Mouse (Mus musculus) stomach, postnatal 0 days (tissue): ENCODE data around the gene Ube2g2. TPM values are rescaled to one million over a fixed set of nuclear protein-coding genes. Genes with fewer than 3 reads are reported as not detected.

Source experiments
- ATAC-seq: fragments of 200-750 bp; cut with Nextera tagmentation; 2 replicates; pipeline ENCODE4 v1.8.0; 2017; ENCODE audit not compliant: low FRiP score, low TSS enrichment
- DNase-seq: peaks from one replicate; pipeline ENCODE4 v3.0.0-alpha.2; 2016; ENCODE audit warnings: low spot score
- H3K27ac ChIP-seq: fragments of 300-500 bp; sonication (generic); replicated peaks from 2 replicates; pipeline ENCODE4 v1.5.1; 2014; ENCODE audit warnings: mild to moderate bottlenecking, control low read depth
- H3K27me3 ChIP-seq: fragments of 300-500 bp; sonication (generic); 2 replicates; pipeline ENCODE4 v1.6.1; 2014; ENCODE audit warnings: low read length; ENCODE audit not compliant: control insufficient read depth, insufficient read depth
- H3K36me3 ChIP-seq: fragments of 300-500 bp; sonication (generic); 2 replicates; pipeline ENCODE4 v1.6.1; 2014; ENCODE audit warnings: low read length, mixed read lengths; ENCODE audit not compliant: control insufficient read depth, insufficient read depth
- H3K4me1 ChIP-seq: fragments of 300-500 bp; sonication (generic); replicated peaks from 2 replicates; pipeline ENCODE4 v1.6.1; 2014; ENCODE audit warnings: antibody characterized with exemption; ENCODE audit not compliant: control insufficient read depth, insufficient read depth
- H3K4me2 ChIP-seq: fragments of 300-500 bp; sonication (generic); replicated peaks from 2 replicates; pipeline ENCODE4 v1.6.1; 2014; ENCODE audit warnings: low read depth, mild to moderate bottlenecking, control low read depth, moderate library complexity
- H3K4me3 ChIP-seq: fragments of 300-500 bp; sonication (generic); 2 replicates; pipeline ENCODE4 v1.5.1; 2014; ENCODE audit warnings: low read depth, low read length, control low read depth
- H3K9ac ChIP-seq: fragments of 300-500 bp; sonication (generic); 2 replicates; pipeline ENCODE4 v1.6.1; 2014; ENCODE audit warnings: mild to moderate bottlenecking, low read length, control low read depth, mixed read lengths
- H3K9me3 ChIP-seq: fragments of 300-500 bp; sonication (generic); 2 replicates; pipeline ENCODE4 v1.6.1; 2016; ENCODE audit warnings: low read length; ENCODE audit not compliant: control insufficient read depth
- CTCF ChIP-seq: IDR thresholded peaks from 2 replicates; pipeline ENCODE4 v1.5.1; 2016; ENCODE audit warnings: antibody characterized with exemption, low read depth, mild to moderate bottlenecking, moderate library complexity
- EP300 ChIP-seq: optimal IDR thresholded peaks from 2 replicates; pipeline ENCODE3; 2016; ENCODE audit warnings: antibody characterized with exemption
- WGBS: fragments of 180-500 bp; shearing (Covaris S2); extraction: QIAGEN DNeasy Blood & Tissue Kit; methylation state at CpG from one replicate; pipeline ENCODE4 v1.1.7; 2014; 5-methylcytosine and 5-hydroxymethylcytosine counted together
- polyA plus RNA-seq: library from polyadenylated mRNA; unstranded; fragments of >200 nt; fragmentation: Nextera tagmentation; extraction: Ambion mirVana; gene quantifications from 2 replicates; pipeline ENCODE4 v1.2.1, GENCODE M21; 2015

The Ube2g2 gene
- polyA plus RNA-seq, 1 experiment from 2014 or later: 54.5 TPM

GRCm38 (mm10) chr10:77638956-77639355, 16.9 kb downstream of the Ube2g2 start:
- Histone ChIP-seq H3K9me3 (no peaks in the 10 kb centered on the region), H3K4me2 (no peak overlapping the region), H3K27me3 (no peaks in the 10 kb centered on the region), H3K9ac (no peak overlapping the region), H3K36me3 (peaks cover 14% of the 10 kb centered on the region), H3K4me3 (no peak overlapping the region), H3K4me1 (0 out of 2 replicates have a peak, but pooled peaks cover 5% of the 10 kb centered on the region), H3K27ac (no peak overlapping the region)
- ATAC-seq (no peak), DNase-seq (no peak)
- TF ChIP-seq CTCF (no peak), EP300 (no peak)
- WGBS: 75% methylated on average over 6 of the region's 6 CpGs

GRCm38 (mm10) chr10:77643160-77643559, 21.1 kb downstream of the Ube2g2 start:
- Histone ChIP-seq H3K4me3 (no peak overlapping the region), H3K27me3 (no peaks in the 10 kb centered on the region), H3K4me1 (0 out of 2 replicates have a peak, but pooled peaks cover 3% of the 10 kb centered on the region), H3K9me3 (no peaks in the 10 kb centered on the region), H3K36me3 (peaks cover 35% of the 10 kb centered on the region), H3K4me2 (no peak overlapping the region), H3K9ac (no peak overlapping the region), H3K27ac (no peak overlapping the region)
- DNase-seq (no peak), ATAC-seq (no peak)
- 79% methylated on average over 7 of the region's 7 CpGs for WGBS
- TF ChIP-seq CTCF (no peak), EP300 (no peak)

- peaks cover 35% of the 10 kb centered on the region for H3K36me3 ChIP-seq
- H3K9ac ChIP-seq: no peak overlapping the region
- H3K4me3 ChIP-seq: no peak overlapping the region
- no peak overlapping the region for H3K27ac ChIP-seq
- 87% methylated on average over 5 of the region's 5 CpGs for WGBS
- no peak for TF ChIP-seq EP300
- no peak for TF ChIP-seq CTCF
- DNase-seq (no peak), ATAC-seq (no peak)
- H3K9me3 ChIP-seq: no peaks in the 10 kb centered on the region
- H3K4me2 ChIP-seq: no peak overlapping the region
- H3K4me1 ChIP-seq: no peaks in the 10 kb centered on the region
- no peaks in the 10 kb centered on the region for H3K27me3 ChIP-seq
Measured at GRCm38 (mm10) chr10:77645571-77645970, 23.5 kb downstream of the Ube2g2 start.

GRCm38 (mm10) chr10:77647461-77647860, 25.4 kb downstream of the Ube2g2 start:
- Histone ChIP-seq H3K27ac (no peak overlapping the region), H3K4me3 (no peak overlapping the region), H3K4me1 (no peaks in the 10 kb centered on the region), H3K36me3 (peaks cover 27% of the 10 kb centered on the region), H3K9me3 (no peaks in the 10 kb centered on the region), H3K4me2 (no peak overlapping the region), H3K9ac (no peak overlapping the region), H3K27me3 (no peaks in the 10 kb centered on the region)
- WGBS: 80% methylated on average over 1 of the region's 1 CpGs
- no peak for DNase-seq
- ATAC-seq: no peak
- TF ChIP-seq EP300 (no peak), CTCF (no peak)

- no peak overlapping the region for H3K4me2 ChIP-seq
- no peak for TF ChIP-seq CTCF
- TF ChIP-seq EP300: no peak
- H3K36me3 ChIP-seq: peaks cover 27% of the 10 kb centered on the region
- H3K27ac ChIP-seq: no peak overlapping the region
- DNase-seq (no peak), ATAC-seq (no peak)
- no peaks in the 10 kb centered on the region for H3K27me3 ChIP-seq
- 76% methylated on average over 8 of the region's 8 CpGs for WGBS
- no peak overlapping the region for H3K9ac ChIP-seq
- no peaks in the 10 kb centered on the region for H3K4me1 ChIP-seq
- H3K4me3 ChIP-seq: no peak overlapping the region
- H3K9me3 ChIP-seq: no peaks in the 10 kb centered on the region
Measured at GRCm38 (mm10) chr10:77647901-77648300, 25.8 kb downstream of the Ube2g2 start.

GRCm38 (mm10) chr10:77652046-77652445, 30.0 kb downstream of the Ube2g2 start:
- H3K9me3 ChIP-seq: no peaks in the 10 kb centered on the region
- H3K4me1 ChIP-seq: no peaks in the 10 kb centered on the region
- no peak for DNase-seq
- WGBS: 91% methylated on average over 9 of the region's 9 CpGs
- no peak overlapping the region for H3K4me3 ChIP-seq
- no peak for TF ChIP-seq EP300
- TF ChIP-seq CTCF: no peak
- H3K36me3 ChIP-seq: no peaks in the 10 kb centered on the region
- H3K9ac ChIP-seq: no peak overlapping the region
- no peak overlapping the region for H3K4me2 ChIP-seq
- ATAC-seq: no peak
- no peak overlapping the region for H3K27ac ChIP-seq
- no peaks in the 10 kb centered on the region for H3K27me3 ChIP-seq
